Mouse (Mus musculus) G1E-ER4 (cell line): ENCODE results near the gene Col27a1. TPM values are rescaled to one million over a fixed set of nuclear protein-coding genes. Genes with fewer than 3 reads are reported as not detected.

Experiments used
- GATA1 ChIP-seq: IDR thresholded peaks from one replicate; pipeline ENCODE4 v1.8.0; 2012; ENCODE audit warnings: low read length, inconsistent platforms
- polyA plus RNA-seq: library from polyadenylated mRNA; stranded (reverse); fragments of >175 nt; gene quantifications from 2 replicates; pipeline ENCODE4 v1.2.3, GENCODE M21; 2012

Col27a1 gene
- polyA plus RNA-seq, 1 experiment = not detected

DNA sequence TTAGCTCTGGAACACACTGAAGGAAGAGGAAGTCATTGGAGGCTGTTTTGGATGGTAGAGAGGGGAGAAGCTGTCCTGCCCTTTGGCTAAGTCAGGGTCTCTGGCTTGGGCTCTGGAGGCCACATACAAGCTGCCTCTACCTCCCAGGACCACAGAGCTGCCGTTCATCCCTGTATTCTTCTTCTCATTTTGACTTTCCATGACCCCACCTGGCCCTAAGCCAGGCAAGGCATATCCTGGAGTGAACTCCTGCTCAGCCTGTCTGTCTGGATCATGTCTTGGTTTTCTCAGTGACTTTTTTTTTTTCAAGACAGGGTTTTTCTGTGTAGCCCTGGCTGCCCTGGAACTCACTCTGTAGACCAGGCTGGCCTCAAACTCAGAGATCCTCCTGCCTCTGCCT lies 60.7 kb downstream of the Col27a1 start:
- TF ChIP-seq GATA1 = no peak

DNA sequence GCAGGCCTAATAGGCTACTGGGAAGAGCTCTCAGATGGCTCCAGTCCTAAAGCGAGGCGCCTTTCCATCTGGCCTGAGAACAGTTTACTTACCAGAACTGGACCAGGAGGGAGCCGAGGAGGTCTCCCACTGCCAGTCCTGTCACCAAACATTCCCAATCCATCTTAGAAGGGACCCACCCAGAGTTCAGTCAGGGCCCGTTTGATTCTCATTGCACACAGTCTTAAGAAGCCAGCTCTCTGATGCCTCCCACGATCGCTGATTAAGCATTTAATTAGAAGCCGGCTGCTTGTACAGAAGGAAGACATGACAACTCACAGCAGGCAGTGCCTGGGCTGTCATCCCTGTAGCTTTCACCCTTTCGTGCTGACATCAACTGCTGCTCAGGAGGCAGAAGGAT lies 61.4 kb downstream of the Col27a1 start:
- no peak for TF ChIP-seq GATA1

DNA sequence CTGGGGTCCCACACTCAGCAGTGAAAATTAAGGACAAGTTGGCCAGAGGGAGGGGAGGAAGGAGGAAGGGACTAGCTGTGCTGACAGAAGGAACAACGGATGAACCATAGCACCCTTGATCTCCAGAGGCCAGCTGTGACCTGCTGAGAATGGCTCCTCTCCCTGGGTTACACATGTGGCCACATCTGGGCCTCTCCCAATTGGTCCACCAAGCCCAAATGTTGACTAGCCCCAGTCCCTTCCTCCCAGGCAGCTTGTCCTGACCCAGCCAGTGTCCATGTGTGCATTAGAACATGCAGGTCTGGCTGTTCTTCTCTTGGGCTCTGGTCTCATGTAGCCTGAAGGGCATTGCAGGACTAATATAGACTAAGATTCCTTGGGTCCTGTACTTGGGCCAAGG lies 62.8 kb downstream of the Col27a1 start:
- TF ChIP-seq GATA1 = no peak

DNA sequence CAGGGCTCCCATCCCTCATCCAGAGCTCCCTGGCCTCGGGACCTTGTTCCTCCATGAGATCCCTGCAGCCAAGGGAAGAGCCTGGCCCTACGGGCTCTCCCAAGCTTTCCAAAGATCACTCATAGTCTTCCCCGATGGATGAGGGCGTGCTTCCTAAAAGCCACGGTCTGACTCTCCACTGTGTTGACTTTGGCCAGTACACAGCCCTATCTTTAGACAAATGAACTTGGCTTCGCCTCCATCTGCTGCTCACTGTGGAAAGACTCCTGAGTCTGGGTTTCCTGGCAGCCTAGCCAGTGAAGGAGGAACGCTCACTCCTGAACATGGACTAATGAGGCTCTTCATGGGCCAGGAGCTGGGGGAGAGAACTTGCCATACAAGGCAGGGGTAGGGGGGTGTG lies 65.0 kb downstream of the Col27a1 start:
- TF ChIP-seq GATA1 = no peak

DNA sequence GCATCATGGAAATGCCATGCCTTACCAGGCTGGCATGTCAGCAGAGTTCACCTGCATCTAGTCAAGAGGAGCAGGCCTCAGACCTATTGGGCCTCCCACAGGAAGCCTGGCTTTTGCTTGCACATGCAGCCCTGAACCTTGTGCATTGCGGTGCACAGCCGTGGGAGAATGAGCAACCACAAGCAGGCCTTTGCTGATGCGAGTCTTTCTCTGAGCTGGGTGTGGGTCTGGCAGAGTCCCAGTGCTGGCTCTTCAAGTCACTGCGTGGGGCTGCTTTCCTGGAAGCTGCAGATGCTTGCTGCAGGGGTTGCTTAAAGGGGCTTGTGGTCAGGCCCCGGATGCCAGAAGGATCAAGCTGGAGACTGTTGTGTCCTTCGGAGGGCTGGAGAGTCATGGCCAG lies 67.9 kb downstream of the Col27a1 start:
- TF ChIP-seq GATA1 = no peak

DNA sequence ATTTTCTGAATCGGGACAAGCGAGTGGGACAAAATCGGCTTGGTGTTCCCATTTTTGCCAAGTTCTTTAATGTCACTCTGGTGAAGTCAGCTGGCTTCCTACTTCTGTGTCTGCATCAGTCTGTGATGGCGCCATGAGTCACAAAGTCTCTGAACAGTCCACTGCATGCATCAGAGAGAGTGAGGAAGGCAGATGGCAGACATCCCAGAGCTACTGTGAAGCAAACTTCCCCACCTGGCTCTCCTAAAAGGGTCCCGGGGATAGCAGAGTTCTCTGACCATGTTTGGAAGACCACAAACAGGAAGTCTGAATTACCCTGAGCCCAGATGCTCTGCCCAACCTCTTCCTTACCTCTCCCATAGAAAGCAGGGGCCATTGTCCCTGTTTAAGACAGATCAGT lies 69.5 kb downstream of the Col27a1 start:
- TF ChIP-seq GATA1 = no peak

DNA sequence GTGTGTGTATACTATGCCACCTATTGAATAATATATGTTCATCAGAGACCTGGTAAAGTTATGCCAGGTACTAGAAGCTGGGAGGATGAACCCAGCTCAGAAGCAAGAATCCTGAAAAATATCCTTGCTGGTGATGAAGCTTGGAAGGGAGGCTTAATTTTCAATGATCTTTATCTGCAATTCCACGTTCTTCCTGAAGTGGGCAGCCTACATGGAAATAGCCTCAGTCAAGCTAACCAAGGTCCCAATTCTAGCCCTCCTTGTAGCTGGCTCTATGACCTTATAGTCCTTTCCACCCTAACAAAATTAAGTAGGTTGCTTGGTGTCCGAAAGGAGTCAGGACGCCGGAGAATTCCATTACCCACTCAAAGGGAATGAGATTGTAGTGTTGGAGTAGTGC lies 72.2 kb downstream of the Col27a1 start:
- TF ChIP-seq GATA1 = no peak

DNA sequence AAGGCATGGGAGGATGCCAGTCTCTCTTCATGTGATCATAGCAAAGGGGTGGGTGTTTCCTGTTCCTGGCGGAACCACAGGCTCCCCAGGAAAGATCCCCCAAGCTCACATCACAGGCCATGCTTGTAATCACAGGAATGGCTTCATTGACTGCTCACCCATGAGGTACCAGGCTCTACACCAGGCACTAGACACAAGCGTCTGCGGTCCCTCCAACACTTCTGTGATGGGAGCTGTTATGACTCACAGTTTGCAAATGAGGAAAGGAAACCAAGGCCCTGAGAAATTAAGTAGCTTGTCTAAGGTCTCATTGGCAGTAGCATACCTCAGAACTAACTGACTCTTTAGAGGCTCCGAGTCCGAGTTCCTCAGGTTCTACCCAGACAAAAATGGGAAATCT lies 74.7 kb downstream of the Col27a1 start:
- TF ChIP-seq GATA1 = no peak

DNA sequence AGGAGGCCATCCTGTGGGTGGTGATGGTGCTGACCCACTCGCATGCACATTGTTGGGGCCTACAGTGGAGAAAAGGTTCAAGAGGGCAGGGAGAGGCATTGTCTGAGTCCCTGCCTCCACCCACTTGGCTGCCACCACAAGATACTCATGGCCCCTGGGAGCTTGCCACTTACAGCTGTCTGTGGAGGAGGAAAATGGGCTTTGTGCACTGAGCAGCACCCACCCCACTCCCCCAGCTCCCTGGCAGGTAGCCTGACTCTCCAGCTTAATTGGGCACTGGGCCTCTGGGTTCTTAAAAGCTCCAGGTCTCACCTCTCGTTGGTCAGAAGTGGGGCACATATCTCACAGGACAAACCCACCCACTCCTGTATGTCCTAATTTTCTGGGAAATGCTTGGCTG lies 76.3 kb downstream of the Col27a1 start:
- TF ChIP-seq GATA1 = no peak

DNA sequence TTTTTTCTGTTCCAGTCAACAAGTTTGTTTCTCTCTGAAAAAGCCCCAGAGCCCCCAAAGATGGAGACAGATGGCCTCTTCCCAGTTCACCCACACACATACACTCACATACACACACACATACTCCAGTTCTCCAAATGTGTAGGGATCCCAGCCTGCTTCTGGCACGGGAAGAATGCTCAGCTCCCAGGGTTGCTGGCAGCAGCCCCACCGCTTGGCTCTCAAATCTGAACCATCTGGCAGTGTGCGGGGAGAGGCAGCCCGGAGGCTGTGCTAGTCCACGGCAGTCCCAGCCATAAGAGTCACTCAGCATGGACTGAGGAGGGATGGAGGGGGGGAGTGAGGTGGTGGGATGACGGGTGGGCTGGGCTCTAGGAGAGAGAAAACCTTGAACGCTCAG lies 77.3 kb downstream of the Col27a1 start:
- no peak for TF ChIP-seq GATA1

DNA sequence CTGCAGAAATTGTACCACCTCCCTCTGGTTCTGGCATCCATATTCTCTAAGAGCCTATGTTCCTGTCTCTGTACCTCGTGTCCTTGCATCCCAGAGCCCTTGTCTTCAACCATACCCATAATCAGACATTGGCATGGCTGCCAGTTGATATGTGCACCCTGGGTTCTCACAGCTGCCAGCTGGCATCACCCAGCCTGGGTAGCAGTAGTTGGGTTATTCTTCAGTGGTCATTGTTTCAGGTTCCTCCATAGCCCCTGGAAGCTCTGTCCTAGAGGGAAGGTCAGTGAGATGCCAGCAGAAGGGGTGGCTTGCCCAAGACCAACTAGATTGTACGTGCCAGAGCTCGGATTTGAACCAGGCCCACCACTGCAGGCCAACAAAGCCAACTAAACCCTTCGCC lies 77.9 kb downstream of the Col27a1 start:
- no peak for TF ChIP-seq GATA1

DNA sequence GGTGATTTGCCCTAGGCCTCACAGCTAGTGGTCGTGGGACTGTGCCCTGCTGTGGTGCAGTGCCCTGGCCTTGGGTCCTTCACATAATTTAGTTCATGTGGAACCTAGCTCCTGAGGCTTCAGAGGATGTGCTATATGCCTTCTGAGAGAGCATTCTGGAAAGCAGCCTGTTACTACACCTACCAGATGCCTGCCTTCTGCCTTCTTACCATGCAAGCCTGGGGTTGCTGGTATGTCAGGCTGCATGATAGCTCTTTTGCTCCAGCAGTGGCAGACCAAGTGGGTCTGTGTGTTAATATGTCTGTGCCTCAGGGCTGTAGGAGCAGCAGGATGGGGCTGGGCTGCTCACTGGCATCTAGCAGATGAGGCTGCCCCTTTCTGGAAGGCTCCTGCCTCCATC lies 81.8 kb downstream of the Col27a1 start:
- TF ChIP-seq GATA1 = no peak

DNA sequence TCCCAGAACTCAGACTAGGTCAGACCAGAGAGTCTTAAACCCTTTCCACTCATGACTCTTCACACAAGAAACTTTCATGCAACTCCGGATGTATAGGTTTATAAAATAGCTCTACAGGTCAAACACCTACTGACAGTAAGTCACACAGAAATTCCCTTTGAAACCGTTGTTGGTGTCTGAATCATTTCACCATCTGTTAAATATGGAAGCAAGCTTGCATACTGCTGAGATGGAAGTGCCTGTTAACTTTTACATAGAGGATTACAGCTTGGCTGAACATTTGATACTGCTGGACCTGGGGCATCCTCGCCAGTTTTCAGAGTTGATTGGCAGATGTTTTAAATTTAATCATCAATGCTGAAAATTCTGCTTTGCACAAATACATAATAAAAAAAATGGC lies 82.5 kb downstream of the Col27a1 start:
- TF ChIP-seq GATA1 = no peak

DNA sequence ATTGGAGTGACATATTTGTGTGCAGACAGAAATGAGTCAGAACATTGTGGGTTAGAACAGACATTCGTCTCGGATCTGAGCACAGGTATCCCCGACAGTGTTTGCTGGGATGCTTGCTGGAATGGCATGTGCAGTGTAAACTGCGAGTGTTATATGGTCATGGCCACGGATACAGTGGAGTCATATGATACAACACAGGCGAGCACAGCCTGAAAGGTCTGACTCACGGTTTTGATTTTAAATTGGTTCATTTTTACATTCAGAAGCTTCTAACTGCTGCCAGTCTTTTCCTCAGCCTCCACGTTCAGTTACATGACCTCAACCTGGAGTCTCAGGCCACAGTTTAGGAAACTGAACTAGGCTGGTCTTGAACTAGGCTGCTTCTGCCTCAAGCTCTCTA lies 83.1 kb downstream of the Col27a1 start:
- TF ChIP-seq GATA1 = no peak

DNA sequence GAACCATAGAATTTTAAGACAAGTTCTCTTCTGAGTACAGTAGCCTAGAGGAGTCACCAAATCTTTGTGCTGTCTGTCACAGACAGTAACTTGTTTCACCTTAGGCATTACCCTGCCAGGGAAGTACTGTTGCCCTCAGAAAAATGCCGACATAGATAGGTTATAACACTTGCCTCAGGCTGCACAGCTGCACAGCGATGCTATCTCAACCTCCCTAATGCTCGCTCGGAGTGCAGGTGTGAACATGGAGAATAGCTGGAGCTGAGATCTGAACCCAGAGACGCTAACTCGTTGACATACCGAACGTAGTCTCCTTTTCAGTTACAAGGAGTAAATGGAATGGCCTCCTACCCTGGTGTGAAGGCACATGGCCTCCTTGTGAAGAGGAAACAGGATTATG lies 84.4 kb downstream of the Col27a1 start:
- TF ChIP-seq GATA1 = no peak

DNA sequence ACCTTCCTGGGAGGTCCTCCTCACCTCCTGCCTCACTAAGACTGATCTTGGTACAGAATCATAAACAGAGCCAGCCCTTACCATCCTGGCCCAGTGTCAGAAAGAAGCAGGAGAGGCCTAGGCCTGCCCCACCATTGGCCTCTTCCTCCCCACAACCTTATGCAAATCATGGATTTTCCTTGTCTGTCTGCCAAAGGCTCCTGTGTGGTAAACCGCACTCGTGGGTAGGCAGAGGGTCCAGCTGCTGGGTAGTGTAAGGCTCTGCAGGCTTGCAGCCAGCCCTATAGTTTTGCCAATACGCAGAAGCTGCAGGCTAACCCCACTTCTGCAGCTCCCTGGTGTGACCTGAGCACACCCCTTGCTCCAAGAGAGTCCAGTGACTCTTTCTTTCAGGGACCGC lies 88.8 kb downstream of the Col27a1 start:
- TF ChIP-seq GATA1 = no peak

DNA sequence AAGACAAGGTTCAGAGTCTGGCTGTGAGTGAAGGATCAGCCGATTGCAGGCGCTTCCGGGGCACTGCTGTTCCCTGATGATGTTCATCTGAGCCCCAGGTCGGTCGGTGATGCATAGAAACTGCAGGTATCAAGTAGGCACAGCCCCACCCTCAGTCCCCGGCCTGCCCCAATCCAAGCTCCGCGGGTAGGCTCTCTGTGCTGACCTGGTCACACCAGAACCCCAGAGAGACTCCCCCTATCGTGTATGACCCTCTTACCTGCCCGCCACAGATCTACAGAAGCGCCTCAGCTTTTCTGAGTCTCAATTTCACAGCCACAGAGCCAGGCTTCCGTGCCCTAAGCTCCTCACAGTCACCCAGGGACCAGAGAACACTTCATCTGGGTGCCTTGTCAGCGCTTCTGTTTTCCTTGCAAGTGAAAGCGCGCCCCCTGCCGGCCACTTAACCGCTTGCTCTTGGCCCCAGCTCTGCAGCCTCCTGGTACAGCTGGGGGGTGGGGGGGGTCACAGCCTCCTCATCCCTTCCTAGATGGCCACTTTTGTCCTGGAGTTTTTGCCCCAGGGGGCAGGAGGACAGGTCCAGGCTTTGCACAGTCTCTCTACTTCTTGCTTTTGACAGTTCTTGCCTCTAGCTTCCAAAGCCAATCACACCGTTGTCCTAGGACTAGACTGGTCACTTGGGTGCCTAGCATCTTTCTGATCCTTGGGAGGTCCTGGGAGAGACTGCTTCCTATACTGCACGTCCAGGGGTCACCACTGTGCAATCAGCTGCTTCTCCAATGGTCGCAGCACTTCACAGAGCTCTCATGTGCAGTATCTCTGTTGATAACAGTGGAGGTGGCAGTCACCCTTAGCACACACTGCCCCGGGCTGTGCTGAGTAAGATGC lies 93.6 kb downstream of the Col27a1 start:
- TF ChIP-seq GATA1 = no peak

DNA sequence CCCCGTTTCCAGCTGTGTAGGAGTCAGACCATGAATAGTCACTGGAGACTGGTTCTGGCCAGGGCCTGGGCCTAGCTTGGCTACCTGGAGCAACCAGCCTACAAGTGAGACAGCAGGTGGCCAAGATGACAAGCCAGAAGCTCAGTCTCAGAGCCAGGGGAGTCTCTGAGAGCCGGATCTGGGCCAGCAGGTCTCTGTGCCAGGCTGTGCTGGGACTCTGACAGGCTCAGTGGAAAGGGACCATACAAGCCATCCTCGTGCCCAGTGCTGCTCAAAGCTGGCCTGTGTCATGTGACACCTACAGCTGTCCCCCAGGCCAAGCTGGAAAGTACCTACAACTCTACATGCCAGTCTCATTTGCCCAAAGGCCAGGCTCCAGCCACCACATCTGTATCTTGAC lies 94.5 kb downstream of the Col27a1 start:
- no peak for TF ChIP-seq GATA1
